Mouse (Mus musculus) MEL (cell line): ENCODE results near the gene Dock3.

Experiments
- ELF1 ChIP-seq: IDR thresholded peaks from 2 replicates; pipeline ENCODE4 v1.6.1; 2014; ENCODE audit warnings: low read depth, mild to moderate bottlenecking, inconsistent platforms, low read length, improper control_type of control experiment, moderate library complexity
- EP300 ChIP-seq, 2 experiments: IDR thresholded peaks; 2 replicates each; pipeline ENCODE4 v1.6.1; 2011; ENCODE audit warnings: improper control_type of control experiment in 2 of 2, low read length in 2 of 2, low read depth in 1 of 2, mild to moderate bottlenecking in 1 of 2

DNA sequence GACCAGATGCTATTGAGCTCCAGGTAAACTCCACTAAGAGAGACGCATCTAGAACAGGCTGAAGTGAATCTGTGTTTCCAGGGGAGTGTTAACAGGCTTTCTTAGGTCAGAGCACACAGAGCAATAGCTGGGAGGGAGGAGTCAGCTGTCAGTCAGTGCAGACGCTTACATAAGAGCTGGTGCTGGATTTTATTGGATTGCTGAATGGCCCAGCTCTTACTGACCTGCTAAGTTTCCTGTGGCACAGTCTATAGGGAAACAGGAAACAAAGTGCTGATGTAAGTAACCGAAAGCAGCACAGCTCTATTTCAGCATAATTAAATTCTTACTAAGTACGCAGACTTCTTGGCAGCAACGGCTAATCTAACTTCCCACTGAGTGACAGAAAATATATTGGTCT, 323.0 kb downstream of the Dock3 start:
- TF ChIP-seq EP300 (IDR thresholded peaks at IDR 0.05; ENCODE audit: low read depth in 1 of 2, low read length in 2 of 2) (no peak), ELF1 (no peak; the same call in 1 of the 2 replicates)
